Mouse (Mus musculus): ENCODE results near the gene E2f2. TPM values are rescaled to one million over a fixed set of nuclear protein-coding genes. Genes with fewer than 3 reads are reported as not detected.

The E2f2 gene
- total RNA-seq, 2 experiments from 2014 or later: 7.9 to 14.8 TPM

DNA sequence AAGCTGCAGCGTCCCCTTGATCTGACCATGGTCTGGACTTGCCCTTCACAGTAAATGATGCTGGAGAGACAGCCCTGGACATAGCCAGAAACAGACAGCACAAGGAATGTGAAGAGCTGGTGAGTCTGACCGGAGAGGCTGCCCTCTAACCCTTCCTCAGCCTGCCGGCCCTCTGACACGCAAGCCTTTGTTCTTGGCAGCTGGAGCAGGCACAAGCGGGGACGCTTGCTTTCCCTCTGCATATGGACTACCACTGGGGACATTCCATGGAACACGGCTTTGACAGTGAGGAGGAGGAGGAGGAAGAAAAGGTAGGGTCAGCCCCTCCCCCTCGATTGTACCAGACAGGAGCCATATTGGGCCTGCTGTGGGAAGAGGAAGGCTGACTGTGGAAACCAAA lies 68.8 kb downstream of the E2f2 start:
- DNase-seq: no peak

DNA sequence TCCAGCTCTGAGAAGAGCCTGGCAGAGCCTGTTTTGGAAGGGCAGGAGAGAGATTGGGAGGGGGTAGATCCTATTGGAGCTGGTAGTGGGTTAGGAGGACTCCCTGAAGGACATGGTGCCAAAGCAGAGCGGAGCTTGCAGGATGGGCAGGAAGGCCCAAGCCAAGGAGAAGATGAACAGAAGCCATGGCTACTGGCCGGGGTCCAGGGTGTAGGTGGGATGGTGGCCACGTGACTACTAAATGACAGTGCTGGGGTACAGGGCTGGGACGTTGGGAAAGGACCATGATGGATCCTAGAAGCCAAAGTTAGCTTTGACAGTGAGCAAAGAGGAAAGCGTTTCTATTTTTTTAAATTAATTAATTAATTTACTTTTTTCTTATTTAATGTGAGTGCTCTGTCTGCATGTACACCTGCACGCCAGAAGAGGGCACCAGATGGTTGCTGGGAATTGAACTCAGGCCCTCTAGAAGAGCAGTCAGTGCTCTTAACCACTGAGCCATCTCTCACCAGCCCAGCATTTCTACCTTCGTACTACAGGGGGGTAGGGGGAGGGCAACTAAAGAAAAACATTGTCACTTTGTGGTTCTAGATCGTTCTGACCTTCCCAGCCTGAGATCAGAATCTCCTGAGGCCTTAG lies 70.0 kb downstream of the E2f2 start:
- no peak for DNase-seq

DNA sequence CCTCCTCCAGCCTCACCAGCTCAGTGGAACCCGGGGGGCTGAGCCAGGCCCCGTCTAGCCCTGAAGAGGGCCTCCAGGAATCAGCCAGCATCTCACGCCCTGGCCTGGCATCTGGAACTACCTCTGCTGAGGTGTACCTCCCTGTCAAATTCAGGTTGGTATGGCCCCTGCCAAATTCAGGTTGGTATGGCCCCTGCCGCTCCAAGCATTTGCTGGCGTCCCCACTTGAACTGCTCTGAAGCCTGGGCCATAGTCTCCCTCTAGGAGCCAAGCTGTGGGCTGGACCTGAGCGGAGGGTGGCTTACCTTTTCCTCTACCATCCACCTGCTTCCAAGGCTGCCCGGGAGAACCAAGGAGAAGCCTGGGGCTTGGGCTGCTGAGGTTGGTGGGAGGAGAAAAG lies 70.5 kb downstream of the E2f2 start:
- no peak for DNase-seq

DNA sequence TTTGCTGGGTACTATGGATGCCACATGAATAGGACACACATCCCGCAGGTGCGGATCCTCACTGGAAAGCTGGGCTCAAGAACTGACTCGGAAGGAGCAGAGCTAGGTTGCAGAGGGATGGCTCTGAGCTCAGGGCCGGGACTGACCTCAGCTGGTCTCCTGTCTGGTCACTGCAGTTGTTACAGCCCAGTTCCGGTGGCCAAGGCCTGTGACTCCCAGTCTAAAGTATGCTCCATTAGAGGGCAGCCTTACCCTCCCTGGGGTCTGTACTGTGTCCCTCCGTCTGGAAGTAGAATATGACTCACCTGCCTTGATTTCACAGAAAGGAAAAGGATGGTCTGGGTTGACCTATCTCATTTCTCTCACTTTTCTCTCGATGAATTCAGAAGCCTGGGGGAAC lies 72.0 kb downstream of the E2f2 start:
- no peak for DNase-seq

Other genes starting within 250 kb of the E2f2 start
- gene Hmgcl, start 225.9 kb upstream of the E2f2 start, total RNA-seq (2021): 100 to 1,000 TPM in 1 of 2 experiments, 10 to 100 TPM in 1; 84.4 to 108 TPM
- 10 to 100 TPM; 22.0 to 23.1 TPM for gene Gale, start 208.7 kb upstream of the E2f2 start, total RNA-seq (2021)
- gene Lypla2, start 199.8 kb upstream of the E2f2 start, total RNA-seq (2021): 10 to 100 TPM; 57.1 to 57.9 TPM
- 10 to 100 TPM; 27.0 to 33.5 TPM for gene Pithd1, start 185.1 kb upstream of the E2f2 start, total RNA-seq (2021)
- gene Eloa, start 150.6 kb upstream of the E2f2 start, total RNA-seq (2021): 10 to 100 TPM; 40.5 to 41.8 TPM
- gene Rpl11, start 119.0 kb upstream of the E2f2 start, total RNA-seq (2021): 100 to 1,000 TPM; 633 to 663 TPM
- 100 to 1,000 TPM in 1 of 2 experiments, 10 to 100 TPM in 1; 97.2 to 110 TPM for gene Id3, start 28.9 kb upstream of the E2f2 start, total RNA-seq (2021)
- 1 to 10 TPM; 5.0 to 7.9 TPM for gene Asap3, start 34.0 kb downstream of the E2f2 start, total RNA-seq (2021)
- gene Tcea3, start 75.3 kb downstream of the E2f2 start, total RNA-seq (2021): 10 to 100 TPM; 15.1 to 22.7 TPM
- gene Zfp46, start 112.3 kb downstream of the E2f2 start, total RNA-seq (2021): 10 to 100 TPM; 23.3 to 33.0 TPM
- 10 to 100 TPM; 67.4 to 94.7 TPM for gene Hnrnpr, start 138.5 kb downstream of the E2f2 start, total RNA-seq (2021)